Mouse (Mus musculus) hematopoietic stem cell, adult 5-6 weeks (primary cell): Measurements from ENCODE around the gene Kirrel3. TPM values are rescaled to one million over a fixed set of nuclear protein-coding genes. Genes with fewer than 3 reads are reported as not detected.

Source experiments
- ATAC-seq, 2 experiments: fragments of 125-278 bp in 1 of 2; replicated peaks in 1 of 2; 2 replicates each; pipeline ENCODE4 v1.8.0; 2016 to 2017; ENCODE audit warnings: inconsistent platforms in 2 of 2, mild to moderate bottlenecking in 2 of 2, moderate number of reproducible peaks in 2 of 2, low read depth in 1 of 2, moderate TSS enrichment in 1 of 2; ENCODE audit not compliant: low FRiP score in 2 of 2, poor library complexity in 2 of 2, severe bottlenecking in 2 of 2, insufficient read depth in 1 of 2, low TSS enrichment in 1 of 2
- total RNA-seq: library from RNA; stranded (forward); fragments of 172-1452, 232-1000 nt; gene quantifications from 2 replicates; pipeline ENCODE4 v1.2.3, GENCODE M21; 2017

Kirrel3 gene
- total RNA-seq, 1 experiment from 2014 or later, result 0.20 TPM

DNA sequence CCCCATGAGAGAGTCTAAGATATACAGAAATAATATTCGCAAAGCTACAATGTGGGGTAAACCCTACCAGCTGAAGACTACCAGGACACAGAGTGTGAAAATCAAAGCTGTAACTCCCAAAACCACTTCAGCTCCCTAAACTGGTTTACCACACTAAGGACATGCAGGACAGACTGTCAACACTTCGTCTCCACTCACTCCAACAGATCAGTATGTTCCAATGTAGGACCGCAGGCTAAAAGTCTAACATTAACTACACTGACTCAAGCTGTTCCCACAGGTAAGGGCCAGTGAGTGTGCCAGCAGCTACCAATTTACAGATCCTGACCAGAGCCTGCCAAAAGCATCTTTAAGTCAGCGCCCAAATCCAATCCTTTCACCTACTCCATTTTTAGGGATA is 566.0 kb downstream of the Kirrel3 start:
- no peak for ATAC-seq

DNA sequence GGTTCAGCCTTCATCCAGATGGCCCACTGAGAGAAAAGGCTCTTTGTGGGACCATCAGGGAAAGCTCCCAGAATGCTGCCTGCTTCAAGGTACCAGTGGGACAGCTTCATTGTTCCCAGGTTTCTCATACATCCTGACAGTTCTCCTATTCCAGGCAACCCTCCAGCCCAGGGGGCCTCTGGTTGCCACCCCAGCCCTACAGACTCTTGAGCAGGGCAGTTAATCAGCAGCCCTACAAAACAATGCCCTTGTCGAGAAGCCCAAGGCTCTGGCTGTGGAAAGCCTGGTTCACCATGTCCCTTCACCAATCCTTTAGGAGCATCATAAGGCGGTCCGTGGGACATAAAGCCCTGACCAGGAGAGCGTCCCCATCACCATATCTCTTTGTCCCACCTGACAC is 567.0 kb downstream of the Kirrel3 start:
- no peak for ATAC-seq

DNA sequence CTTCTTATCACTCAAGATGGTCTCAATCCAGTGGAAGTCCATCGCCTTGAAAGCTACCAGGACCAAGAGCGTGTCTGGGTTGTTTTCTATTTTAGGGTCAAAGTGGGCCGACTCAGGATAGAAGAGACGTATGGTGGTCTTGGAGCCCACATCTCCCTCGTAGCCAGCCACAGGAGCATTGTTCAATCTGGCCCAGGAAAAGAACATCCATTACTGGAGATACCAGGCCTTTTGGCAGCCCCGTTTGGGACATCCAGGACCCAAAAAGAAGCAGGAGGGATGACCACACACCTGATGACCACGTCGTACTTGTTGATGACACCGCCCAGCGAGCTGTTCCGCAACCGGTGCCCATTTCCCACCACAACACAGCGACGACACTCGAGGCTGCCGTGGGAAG is 567.4 kb downstream of the Kirrel3 start:
- no peak for ATAC-seq

DNA sequence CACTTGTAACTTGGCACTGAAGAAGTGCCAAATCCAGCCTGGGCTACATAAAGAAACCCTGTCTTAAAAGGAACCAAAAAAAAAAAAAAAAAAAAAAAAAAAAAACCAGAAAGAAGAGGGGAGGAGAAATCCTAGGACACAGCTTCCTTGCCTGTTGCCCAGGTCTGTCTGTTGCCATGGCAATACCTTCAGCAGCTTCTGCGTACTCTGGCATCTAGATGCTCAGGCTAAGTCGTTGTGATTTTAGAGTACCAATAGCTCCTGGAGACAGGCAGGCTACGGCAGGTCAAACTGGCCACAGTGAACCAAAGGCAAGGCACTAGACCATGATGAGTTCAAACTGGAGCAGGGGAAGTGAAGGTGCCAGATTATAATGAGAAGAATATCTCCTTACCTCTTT is 568.0 kb downstream of the Kirrel3 start:
- no peak for ATAC-seq

DNA sequence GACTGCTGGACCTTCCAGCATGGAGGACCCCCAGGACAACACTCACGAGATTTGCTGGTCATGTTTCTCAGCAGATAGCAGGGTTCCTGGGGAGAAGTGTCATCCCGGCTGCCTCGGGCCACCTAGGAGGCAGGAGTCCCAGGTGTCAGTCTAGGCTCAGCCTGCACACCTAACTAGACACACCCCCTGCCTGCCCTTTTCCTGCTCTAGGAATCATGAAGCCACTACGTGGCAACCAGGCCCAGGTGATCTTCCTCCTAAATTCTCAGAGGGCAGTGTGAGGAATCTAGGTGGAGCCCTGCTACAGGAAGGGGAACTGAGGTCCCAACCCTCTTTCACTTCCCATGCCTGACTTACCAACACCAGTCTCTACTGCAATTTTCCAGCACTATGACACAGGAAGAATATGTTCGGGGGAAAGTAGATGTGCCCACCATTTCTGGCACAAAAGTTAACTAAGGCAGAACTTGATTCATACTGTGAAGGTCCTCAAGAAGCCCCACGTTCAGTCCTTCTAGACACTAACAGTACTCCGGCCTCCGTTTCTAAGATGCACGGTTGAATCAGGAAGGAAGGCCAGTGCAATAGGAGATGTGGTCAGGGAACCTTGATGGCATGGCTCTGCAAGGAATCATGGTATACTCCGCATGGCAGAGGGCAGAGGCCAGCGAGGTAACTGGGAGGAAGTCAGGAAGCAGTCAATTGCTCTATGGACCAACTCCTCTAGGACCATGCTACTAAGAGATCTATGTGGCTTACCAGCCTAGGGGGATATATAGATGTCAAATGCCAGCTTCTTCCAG is 570.0 kb downstream of the Kirrel3 start:
- ATAC-seq, result peak; percentile 25 to 29; a peak in 1 of 4 replicates

- ATAC-seq, result peak; percentile 59 to 76; a peak in 3 of 4 replicates
Measured at GRCm38 (mm10) chr9:35056611-35057010, 570.9 kb downstream of the Kirrel3 start.

DNA sequence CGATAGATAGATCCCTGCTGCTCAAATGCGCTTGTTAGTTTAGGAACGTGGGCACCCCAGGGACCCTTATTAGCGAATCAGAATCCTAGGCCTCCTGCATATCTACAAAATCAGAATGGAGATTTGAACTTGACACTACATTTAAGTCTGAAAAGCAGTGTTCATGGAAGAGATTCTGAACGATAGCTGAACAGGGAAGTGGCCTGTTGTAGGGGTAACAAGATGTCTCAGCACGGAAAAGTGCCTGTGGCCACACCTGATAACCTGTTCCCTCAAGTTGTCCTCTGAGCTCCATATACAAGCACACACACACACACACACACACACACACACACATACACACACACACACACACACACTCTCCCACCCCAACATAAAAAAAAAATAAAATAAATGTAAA is 571.9 kb downstream of the Kirrel3 start:
- no peak for ATAC-seq

DNA sequence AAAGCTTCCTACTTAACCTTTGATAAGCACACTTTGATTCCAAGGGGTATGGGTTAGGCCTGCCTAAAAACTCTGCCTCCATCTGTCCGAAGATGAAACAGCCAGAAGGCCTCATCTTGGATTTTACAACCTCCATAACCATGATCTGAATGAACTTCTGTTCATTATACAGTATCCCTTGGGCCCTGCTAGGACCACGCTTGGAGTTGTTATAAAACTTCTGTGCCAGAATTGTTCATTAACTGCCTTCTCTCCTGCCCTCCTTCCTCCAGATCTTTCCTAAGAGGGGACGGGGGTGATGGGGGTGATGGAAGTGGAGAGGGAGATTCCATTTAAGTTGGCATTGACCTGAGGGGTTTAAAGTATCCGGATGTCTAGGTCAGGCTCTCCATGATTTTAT is 572.5 kb downstream of the Kirrel3 start:
- no peak for ATAC-seq

- no peak for ATAC-seq
Measured at GRCm38 (mm10) chr9:35058596-35059354, 573.1 kb downstream of the Kirrel3 start.

DNA sequence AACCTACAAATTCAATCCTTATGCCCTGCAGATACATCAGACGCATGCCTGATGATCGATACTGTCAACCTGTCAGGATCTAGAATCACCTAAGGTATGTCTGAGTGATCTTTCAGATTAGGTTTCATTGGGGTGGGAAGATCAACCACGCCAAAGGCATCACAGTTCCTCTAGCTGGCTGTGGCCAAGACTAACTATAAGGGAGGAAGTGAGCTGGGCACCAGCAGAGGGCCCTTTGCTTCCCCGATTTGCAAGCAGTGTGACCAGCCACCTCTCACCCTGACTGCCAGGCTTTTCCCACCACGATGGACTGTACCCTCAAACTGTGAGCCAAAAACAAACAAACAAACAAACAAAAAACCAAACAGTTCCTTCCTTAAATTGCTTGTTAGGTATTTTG is 574.2 kb downstream of the Kirrel3 start:
- ATAC-seq, result no peak

- 0 out of 4 replicates have a peak, but pooled peaks of 1 of the 2 experiments have one; percentile 34 for ATAC-seq
Measured at GRCm38 (mm10) chr9:35061446-35061845, 575.8 kb downstream of the Kirrel3 start.
